Mouse (Mus musculus) midbrain, embryonic 16.5 days (tissue): ENCODE results near the gene Miga2. TPM values are rescaled to one million over a fixed set of nuclear protein-coding genes. Genes with fewer than 3 reads are reported as not detected.
A peak's percentile ranks its signal among the peaks of the same experiment; 100 is the strongest.

Experiments used
- ATAC-seq: fragments of 200-750 bp; cut with Nextera tagmentation; 2 replicates; pipeline ENCODE4 v1.8.0; 2017; ENCODE audit warnings: moderate TSS enrichment
- H3K27ac ChIP-seq: fragments of 300-500 bp; sonication (generic); 2 replicates; pipeline ENCODE4 v1.5.1; 2014; ENCODE audit warnings: mild to moderate bottlenecking, low read length, mixed read lengths
- H3K27me3 ChIP-seq: fragments of 300-500 bp; sonication (generic); 2 replicates; pipeline ENCODE4 v1.6.1; 2014; ENCODE audit warnings: low read depth, low read length, mixed read lengths; ENCODE audit not compliant: control insufficient read depth, insufficient read depth
- H3K36me3 ChIP-seq: fragments of 300-500 bp; sonication (generic); 2 replicates; pipeline ENCODE4 v1.6.1; 2014; ENCODE audit warnings: mild to moderate bottlenecking, low read length, moderate library complexity, mixed read lengths; ENCODE audit not compliant: control insufficient read depth, insufficient read depth
- H3K4me1 ChIP-seq: fragments of 300-500 bp; sonication (generic); 2 replicates; pipeline ENCODE4 v1.6.1; 2014; ENCODE audit warnings: mild to moderate bottlenecking, low read length, mixed read lengths; ENCODE audit not compliant: control insufficient read depth, insufficient read depth
- H3K4me2 ChIP-seq: fragments of 300-500 bp; sonication (generic); 2 replicates; pipeline ENCODE4 v1.6.1; 2014; ENCODE audit warnings: mild to moderate bottlenecking, low read length, mixed read lengths
- H3K4me3 ChIP-seq: fragments of 300-500 bp; sonication (generic); 2 replicates; pipeline ENCODE4 v1.5.1; 2014; ENCODE audit warnings: low read depth, mild to moderate bottlenecking, low read length, moderate library complexity, mixed read lengths
- H3K9ac ChIP-seq: fragments of 300-500 bp; sonication (generic); 2 replicates; pipeline ENCODE4 v1.6.1; 2014; ENCODE audit warnings: low read depth, low read length, mixed read lengths
- H3K9me3 ChIP-seq: fragments of 300-500 bp; sonication (generic); replicated peaks from 2 replicates; pipeline ENCODE4 v1.6.1; 2014; ENCODE audit warnings: mild to moderate bottlenecking, low read length, mixed read lengths; ENCODE audit not compliant: control insufficient read depth, poor library complexity, severe bottlenecking
- WGBS: fragments of 180-500 bp; shearing (Covaris S2); extraction: QIAGEN DNeasy Blood & Tissue Kit; methylation state at CpG from one replicate; pipeline ENCODE4 v1.1.7; 2014; 5-methylcytosine and 5-hydroxymethylcytosine counted together
- polyA plus RNA-seq: library from polyadenylated mRNA; unstranded; fragments of >200 nt; fragmentation: Nextera tagmentation; extraction: Ambion mirVana; gene quantifications from 2 replicates; pipeline ENCODE4 v1.2.1, GENCODE M21; 2015

Gene Miga2
- polyA plus RNA-seq, 1 experiment from 2014 or later, result 35.0 TPM

DNA sequence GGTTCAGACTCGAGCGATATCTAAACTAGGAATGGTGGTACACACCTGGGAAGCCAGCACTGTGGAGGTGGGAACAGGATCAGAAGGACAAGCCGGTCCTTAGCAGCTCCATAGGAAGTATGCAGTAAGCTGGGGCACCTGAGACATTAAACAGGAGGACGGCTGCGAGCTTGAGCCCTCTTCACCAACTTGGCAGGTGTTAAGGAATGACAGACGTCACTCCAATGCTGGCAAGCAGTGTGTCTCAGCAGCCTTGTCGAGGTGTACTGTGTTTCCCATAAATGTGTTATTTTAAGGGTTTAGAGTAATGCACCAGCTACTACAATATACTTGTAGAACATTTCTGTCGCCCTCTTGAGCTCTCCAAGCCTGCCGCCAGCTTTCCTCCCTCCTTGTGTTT lies 22.9 kb downstream of the Miga2 start:
- Histone ChIP-seq H3K9ac (no peak overlapping the region), H3K27ac (no peak overlapping the region), H3K4me2 (no peak overlapping the region), H3K27me3 (no peaks in the 10 kb centered on the region), H3K4me1 (peaks cover 3% of the 10 kb centered on the region; the same call in 1 of the 2 replicates), H3K9me3 (no peaks in the 10 kb centered on the region), H3K4me3 (no peak overlapping the region), H3K36me3 (peaks cover 8% of the 10 kb centered on the region)
- no peak for ATAC-seq
- WGBS, result 88% methylated on average over 9 of the region's 9 CpGs

- WGBS, result 95% methylated on average over 2 of the region's 2 CpGs
- no peak overlapping the region for H3K9ac ChIP-seq
These were observed 25.0 kb downstream of the Miga2 start for GRCm38 (mm10) chr2:30389000-30389399.

DNA sequence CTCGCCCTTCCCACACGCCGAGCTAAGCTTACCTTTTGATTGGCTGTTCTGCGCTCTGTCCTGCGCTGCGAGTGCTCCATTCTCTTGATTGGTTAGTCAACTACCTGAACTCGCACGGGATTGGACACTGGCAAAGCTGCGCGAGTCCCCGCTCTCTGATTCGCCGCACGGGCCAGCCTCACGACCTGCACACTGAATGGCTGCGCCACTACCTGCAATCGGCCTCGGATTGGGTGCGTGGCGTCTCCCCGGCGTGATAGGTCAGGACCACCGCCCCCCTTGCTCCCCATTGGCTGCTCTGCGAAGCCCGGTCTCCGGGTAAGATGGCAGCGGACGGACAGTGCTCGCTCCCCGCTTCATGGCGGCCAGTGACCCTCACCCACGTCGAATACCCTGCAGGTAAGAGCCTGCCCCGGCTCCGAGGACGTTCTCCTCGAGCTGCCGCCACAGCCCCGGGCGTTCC lies 28.1 kb downstream of the Miga2 start, which contains the start of gene Dolpp1:
Dolpp1 (plus strand) TSS at position 141 of the 463 bp plus-strand sequence.
- Histone ChIP-seq H3K4me2 (peak within 1 kb of the TSS; percentile 68), H3K27ac (peak within 1 kb of the TSS; percentile 95), H3K4me3 (peak within 1 kb of the TSS; percentile 82), H3K4me1 (peaks cover 17% of the 10 kb centered on the region), H3K27me3 (no peaks in the 10 kb centered on the region), H3K9me3 (no peaks in the 10 kb centered on the region), H3K36me3 (peaks cover 7% of the 10 kb centered on the region; the same call in 1 of the 2 replicates), H3K9ac (peak within 1 kb of the TSS; percentile 61)
- peak; percentile 99 for ATAC-seq
- under 1% methylated on average over 40 of the region's 40 CpGs for WGBS

More at GRCm38 (mm10) chr2:30389000-30389399, 25.0 kb downstream of the Miga2 start:
- no peak overlapping the region for H3K4me3 ChIP-seq
- no peak overlapping the region for H3K4me2 ChIP-seq
- H3K9me3 ChIP-seq, result no peaks in the 10 kb centered on the region
- peaks cover 13% of the 10 kb centered on the region for H3K4me1 ChIP-seq
- H3K27ac ChIP-seq, result no peak overlapping the region
- ATAC-seq, result no peak
- peaks cover 6% of the 10 kb centered on the region for H3K36me3 ChIP-seq
- no peaks in the 10 kb centered on the region for H3K27me3 ChIP-seq

DNA sequence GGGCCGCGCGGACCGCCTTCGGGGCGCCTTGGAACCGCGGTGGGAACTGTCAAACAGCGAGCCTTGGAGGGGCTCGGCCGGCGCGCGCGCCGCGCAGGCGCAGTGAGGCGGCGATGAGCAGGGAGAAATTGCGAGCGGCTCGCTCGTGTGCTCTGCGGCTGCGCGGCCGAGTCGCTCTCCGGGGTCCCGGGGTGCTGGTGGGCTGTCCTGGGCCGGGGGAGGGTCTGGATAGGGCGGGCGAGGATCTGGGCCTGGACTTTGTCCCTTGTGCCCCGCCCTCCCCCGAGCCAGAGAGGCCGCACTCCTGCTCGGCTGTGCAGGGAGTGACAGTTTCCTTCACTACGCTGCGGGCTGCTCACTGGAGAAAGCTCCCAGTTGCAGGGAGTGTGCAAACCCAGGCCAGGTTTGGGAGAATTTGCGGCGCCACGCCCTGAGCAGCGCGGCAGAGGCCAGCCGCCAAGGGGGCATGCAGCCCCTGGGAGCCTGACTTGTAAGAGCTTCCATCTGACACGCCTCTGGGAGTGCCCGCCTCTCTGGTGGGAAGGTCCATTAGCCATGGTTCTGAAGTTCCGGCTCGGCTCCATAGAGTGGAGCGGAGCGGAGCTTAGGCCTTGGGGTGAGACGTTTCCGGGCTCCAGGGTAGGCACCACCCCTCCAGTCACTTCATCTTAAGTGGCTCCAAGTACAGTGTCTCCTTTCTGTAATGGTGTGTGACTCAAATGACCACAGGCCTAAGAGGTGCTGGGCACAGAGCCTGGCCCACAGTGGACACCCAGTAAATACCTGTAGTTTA lies 28.7 kb downstream of the Miga2 start:
- H3K4me1 ChIP-seq, result peaks cover 17% of the 10 kb centered on the region
- ATAC-seq, result peak; percentile 84
- WGBS, result 1% methylated on average over 50 of the region's 54 CpGs

DNA sequence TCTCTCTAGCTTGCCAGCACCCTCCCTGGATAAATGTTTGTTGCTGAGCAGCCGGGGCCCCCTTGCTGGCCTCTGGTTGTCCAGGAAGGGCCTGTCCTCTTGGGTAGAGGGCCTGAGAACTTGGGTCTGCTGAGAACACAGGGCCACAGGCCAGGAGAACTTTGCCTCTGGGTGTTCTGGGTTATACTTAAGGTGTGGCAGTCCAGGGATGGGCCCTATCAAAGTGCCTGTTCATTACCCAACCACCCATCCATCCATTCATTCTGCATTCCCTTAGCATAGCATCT lies 29.3 kb downstream of the Miga2 start:
- H3K4me2 ChIP-seq, result peak overlapping the region; percentile 68
- H3K4me1 ChIP-seq, result peaks cover 17% of the 10 kb centered on the region
- ATAC-seq, result no peak
- no peak overlapping the region for H3K27ac ChIP-seq
- H3K27me3 ChIP-seq, result no peaks in the 10 kb centered on the region
- WGBS, result 86% methylated on average over 1 of the region's 1 CpGs
- H3K9me3 ChIP-seq, result no peaks in the 10 kb centered on the region
- peaks cover 8% of the 10 kb centered on the region for H3K36me3 ChIP-seq
- peak overlapping the region; percentile 61 for H3K9ac ChIP-seq
- peak overlapping the region; percentile 82 for H3K4me3 ChIP-seq

More for the DNA sequence above, 28.7 kb downstream of the Miga2 start:
- H3K9ac ChIP-seq, result peak overlapping the region; percentile 61
- H3K27ac ChIP-seq, result peak overlapping the region; percentile 95
- H3K27me3 ChIP-seq, result no peaks in the 10 kb centered on the region
- peaks cover 7% of the 10 kb centered on the region; the same call in 1 of the 2 replicates for H3K36me3 ChIP-seq
- peak overlapping the region; percentile 68 for H3K4me2 ChIP-seq
- H3K9me3 ChIP-seq, result no peaks in the 10 kb centered on the region
- peak overlapping the region; percentile 82 for H3K4me3 ChIP-seq

- ATAC-seq, result no peak
- Histone ChIP-seq H3K27me3 (no peaks in the 10 kb centered on the region), H3K4me1 (peaks cover 25% of the 10 kb centered on the region), H3K4me3 (no peak overlapping the region), H3K9me3 (no peaks in the 10 kb centered on the region), H3K4me2 (no peak overlapping the region), H3K9ac (no peak overlapping the region), H3K36me3 (peaks cover 18% of the 10 kb centered on the region), H3K27ac (no peak overlapping the region)
- WGBS, result 89% methylated on average over 7 of the region's 7 CpGs
These were observed 31.7 kb downstream of the Miga2 start for GRCm38 (mm10) chr2:30395757-30396156.

- peaks cover 18% of the 10 kb centered on the region for H3K36me3 ChIP-seq
- H3K27ac ChIP-seq, result no peak overlapping the region
- no peaks in the 10 kb centered on the region for H3K9me3 ChIP-seq
- H3K9ac ChIP-seq, result no peak overlapping the region
- no peak for ATAC-seq
- WGBS, result 96% methylated on average over 7 of the region's 7 CpGs
- H3K4me3 ChIP-seq, result no peak overlapping the region
- no peaks in the 10 kb centered on the region for H3K27me3 ChIP-seq
- no peak overlapping the region for H3K4me2 ChIP-seq
- peaks cover 25% of the 10 kb centered on the region for H3K4me1 ChIP-seq
These were observed 32.2 kb downstream of the Miga2 start for GRCm38 (mm10) chr2:30396246-30396645.

DNA sequence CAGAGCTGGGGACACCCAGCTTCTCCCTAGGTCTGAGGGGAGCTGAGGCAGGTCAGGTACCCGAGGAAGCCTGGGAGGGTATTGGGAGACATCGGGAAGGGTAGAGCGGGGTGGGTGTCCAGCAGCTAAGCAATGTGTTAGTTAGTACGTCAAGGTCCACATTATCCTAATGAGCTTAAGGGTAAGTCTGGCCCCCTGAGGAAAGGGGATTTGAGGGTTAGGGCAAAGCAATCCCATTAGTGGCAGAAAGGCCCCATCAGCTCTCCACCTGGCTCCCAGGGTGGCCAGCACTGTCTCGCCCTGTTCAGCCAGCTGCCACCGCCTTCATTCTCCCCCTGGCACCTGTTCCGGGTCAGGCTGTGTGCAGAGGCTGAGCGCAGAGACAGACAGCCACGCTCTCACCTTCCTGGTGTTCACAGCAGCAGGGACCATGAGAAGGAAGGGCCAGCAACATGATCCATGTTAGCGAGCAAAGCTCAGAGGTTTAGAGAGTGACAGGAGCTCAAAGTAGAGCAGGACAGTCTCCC lies 34.0 kb downstream of the Miga2 start:
- H3K4me2 ChIP-seq, result no peak overlapping the region

More for the DNA sequence above, 34.0 kb downstream of the Miga2 start:
- H3K27ac ChIP-seq, result no peak overlapping the region; the same call in 1 of the 2 replicates
- WGBS, result 48% methylated on average over 10 of the region's 10 CpGs
- H3K9ac ChIP-seq, result no peak overlapping the region
- H3K4me3 ChIP-seq, result no peak overlapping the region
- H3K36me3 ChIP-seq, result peaks cover 26% of the 10 kb centered on the region
- H3K4me1 ChIP-seq, result peaks cover 21% of the 10 kb centered on the region
- H3K27me3 ChIP-seq, result no peaks in the 10 kb centered on the region
- H3K9me3 ChIP-seq, result no peaks in the 10 kb centered on the region
- ATAC-seq, result no peak
